Mouse (Mus musculus) urinary bladder, postnatal 14 days (tissue): ENCODE measurements at regions not wholly inside any gene's neighbourhood (a gene's known extent, or its start where the extent isn't known, plus 50 kb on each side); places are given as distances from the start of the nearest gene placed in this dataset.

Source experiments
- DNase-seq: peaks from one replicate; pipeline ENCODE4 v3.0.0; 2021; ENCODE audit warnings: low spot score

DNA sequence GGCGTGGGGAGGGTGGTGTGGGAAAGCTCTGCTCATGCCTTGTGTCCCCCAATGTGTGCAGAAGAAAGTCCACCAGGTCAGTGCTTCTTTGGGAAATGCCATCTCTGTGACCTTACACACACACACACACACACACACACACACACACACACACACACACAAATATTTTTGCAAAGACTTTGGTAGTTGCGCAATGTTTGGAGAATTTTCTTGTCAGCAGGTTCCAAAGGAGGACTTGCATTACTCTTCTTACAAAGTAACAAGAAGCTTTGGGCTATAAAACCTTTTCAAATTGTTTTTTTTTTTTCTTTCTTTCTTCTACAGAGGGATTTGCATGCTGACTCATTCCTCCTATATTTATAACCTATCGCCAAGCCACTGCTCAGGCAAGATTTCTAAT, 59.1 kb upstream of the Npvf start:
- no peak for DNase-seq

GRCm38 (mm10) chr6:50718631-50719030, 64.4 kb upstream of the Npvf start:
- DNase-seq, result no peak

DNA sequence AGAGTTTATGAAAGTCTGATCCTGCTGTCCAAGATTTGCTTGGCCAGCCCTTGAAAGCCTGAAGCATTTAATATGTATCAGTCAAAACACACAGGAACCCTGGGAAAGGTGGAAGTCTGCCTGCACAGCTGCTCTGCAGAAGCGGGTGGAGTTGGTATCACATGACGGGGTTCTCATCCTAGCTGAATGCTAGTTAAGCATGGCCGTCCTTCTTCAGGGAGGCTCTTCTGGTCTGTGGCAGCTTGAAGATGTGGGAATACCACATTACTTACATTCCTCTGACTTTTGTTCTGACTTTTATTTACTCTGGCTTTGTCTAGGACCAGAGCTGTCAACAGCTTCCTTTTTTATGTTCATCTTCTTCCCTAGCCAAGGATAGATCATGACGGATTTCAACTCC, 66.1 kb upstream of the Npvf start:
- DNase-seq, result no peak

DNA sequence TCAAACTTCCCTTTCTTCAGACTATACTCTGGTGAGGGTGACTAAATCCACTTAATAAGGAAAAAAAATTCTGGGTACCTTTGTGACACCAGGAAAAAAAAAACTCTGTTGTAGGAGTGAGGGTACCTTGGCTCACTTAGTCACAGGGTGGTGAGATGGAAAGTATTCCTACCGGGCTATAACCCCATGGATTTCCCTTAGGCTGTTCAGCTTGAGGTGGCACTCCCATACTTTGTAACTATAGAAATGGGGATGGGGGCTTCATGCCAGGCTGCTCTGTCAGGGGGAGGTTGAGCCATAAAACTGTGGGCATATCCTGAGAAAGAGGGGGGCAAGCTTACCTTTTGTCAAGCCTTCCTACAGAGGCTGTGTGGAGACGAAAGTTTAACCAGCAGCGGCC, 71.4 kb upstream of the Npvf start:
- DNase-seq, result no peak

- DNase-seq, result no peak
Measured at GRCm38 (mm10) chr6:50726166-50726591, 71.9 kb upstream of the Npvf start.

GRCm38 (mm10) chr6:50730744-50731718, 76.8 kb upstream of the Npvf start:
- no peak for DNase-seq

DNA sequence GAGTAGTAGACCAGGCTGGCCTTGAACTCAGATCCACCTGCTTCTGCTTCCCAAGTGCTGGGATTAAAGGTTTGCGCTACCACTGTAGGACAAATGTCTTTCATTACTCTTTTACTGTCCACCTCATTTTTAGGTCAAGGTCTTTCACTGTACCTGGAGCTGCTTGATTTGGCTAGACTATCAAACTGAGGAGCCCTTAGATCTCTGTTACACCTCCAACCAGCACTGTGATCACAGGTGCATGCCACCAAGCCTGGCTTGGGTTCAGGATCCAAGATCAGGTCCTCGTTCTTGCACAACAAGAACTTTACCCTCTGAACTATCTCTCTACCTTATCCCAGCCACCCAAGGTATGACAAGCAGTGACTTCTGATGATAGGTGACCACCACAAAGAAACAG, 80.5 kb upstream of the Npvf start:
- no peak for DNase-seq

DNA sequence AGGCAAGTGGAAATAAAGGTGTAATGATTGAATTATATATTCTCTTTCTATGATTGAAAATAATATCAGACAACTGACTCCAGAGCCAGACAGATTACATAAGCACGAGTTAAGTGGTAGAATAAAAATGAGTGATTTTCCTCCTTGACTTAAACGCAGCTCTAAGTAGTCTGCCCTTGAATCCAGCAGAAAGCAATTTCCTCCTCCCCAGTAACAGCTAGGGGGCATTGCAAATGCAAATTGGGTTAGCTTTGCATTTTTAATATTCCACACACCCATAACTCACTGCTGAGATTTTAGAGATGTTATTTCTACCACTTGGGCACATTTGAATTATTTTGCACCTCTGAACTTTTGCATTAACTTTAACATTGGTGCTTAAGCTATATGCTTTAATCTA, 81.6 kb upstream of the Npvf start:
- DNase-seq, result no peak

GRCm38 (mm10) chr6:50742009-50742408, 87.8 kb upstream of the Npvf start:
- DNase-seq, result no peak

- DNase-seq, result no peak
Measured at GRCm38 (mm10) chr6:50744462-50745166, 90.4 kb upstream of the Npvf start.

DNA sequence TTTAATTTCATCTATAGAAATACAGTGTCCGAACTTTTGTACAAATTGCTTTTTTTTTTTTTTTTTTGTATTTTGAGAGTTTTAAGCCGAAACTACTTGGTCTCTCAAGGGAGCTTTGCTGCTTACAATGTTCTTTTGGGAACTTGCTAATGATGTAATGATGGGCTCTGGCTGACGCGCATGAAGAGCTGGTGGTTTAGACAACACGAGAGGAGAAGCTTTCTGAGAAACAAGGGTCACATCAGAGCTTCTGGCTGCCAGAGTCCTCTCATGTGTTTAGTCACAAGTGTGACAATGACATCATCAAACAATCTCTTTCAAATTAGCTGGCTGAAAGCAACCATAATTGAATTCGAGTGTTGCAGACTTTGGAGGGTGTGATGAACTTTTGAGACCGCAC, 98.9 kb upstream of the Npvf start:
- no peak for DNase-seq

- no peak for DNase-seq
Measured at GRCm38 (mm10) chr6:50754786-50755185, 100.5 kb upstream of the Npvf start.

DNA sequence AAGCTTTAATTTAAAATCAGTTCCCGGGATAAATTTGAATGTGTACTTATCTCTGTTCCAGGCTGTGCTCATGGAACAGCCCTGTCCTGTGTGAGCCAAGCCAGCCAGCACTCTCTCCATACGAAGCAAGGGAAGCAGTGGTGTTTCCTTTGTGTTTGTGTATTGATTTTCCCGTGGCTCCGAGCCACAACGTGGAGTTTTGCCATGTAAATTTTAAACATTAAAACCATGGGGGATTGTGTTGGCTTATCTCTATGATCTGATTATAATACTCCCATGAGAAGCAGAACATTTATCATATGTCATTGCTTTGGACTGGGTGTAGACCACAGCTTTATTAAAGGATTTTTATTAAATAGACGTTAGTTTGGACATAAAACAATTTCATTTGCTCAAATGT, 106.1 kb upstream of the Npvf start:
- DNase-seq, result no peak

GRCm38 (mm10) chr6:50763121-50763520, 108.9 kb upstream of the Npvf start:
- DNase-seq, result peak; percentile 22

GRCm38 (mm10) chr6:50766442-50766915, 112.2 kb upstream of the Npvf start:
- DNase-seq, result no peak

DNA sequence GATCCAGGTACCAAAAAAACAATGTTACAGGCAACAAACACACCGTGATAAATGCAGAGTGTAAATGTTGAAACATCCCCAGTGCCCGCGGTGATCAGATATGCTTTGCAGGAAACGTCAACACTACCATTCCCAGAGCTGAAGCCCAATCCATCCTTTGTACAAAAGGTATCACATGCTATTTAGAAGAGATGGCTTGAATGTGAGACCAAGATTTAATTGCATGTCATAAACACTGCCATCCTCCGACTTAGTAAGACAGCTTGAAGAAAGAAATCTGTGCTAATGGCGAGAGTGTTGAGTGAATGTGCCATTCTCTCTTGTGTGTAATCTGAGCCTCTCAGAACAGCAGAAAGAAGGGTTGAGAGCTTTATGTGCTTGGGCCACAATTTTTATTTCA, 112.9 kb upstream of the Npvf start:
- no peak for DNase-seq

DNA sequence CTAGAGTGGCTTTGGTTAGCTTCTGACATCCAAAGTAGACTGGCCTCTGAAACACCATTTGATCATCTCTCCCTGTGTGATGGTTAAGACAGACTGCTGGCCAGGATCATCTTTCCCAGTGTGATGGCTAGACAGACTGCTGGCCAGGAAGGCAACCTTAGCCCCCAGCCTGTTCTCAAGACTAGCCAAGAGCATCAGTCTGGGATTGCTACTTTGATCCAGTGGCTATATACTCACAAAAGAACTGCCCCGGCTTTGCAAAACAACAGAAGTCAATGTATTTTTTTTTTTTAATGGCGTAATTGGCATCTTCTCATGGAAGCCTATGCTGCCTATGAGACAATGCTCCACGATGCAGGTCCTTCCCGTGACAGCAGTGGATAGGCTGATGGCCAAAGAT, 113.6 kb upstream of the Npvf start:
- DNase-seq, result no peak

- no peak for DNase-seq
Measured at GRCm38 (mm10) chr6:50769101-50769500, 114.9 kb upstream of the Npvf start.

DNA sequence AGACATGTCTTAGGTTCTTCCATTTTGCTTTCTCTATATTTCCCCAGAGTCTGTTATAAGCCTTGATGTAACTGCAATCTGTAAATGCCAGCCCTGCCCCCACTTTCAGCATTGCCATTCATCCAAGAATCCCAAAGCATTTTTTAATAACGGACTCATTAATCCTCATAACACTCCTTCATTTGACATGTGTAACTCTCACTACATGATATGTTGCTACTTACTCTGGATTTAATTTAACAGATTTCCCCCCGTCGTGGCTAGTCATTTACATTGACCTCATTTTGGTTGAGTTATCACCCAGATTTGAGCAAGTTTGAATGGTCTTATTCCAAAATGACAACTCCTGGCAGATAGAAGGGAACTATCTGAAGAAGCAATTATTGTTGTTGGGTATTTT, 116.2 kb upstream of the Npvf start:
- DNase-seq, result no peak

DNA sequence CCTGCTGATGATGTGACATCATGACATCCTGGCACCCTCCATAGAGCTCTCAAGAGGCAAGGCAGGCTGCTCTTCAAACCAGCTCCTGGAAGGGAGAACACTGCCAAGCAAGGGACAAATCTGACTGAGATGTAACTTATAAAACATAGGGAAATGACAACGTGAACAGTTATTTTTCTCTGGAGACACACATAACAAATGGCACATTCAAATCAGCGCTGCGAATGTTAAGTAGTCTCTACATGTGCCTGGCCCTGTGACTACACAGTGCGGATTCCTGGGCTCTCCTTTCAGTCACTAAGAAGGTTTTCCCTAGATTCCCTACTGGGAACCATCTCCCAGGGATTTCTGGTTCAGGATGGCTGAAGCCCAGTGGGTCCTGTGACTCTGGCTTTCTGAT, 121.4 kb upstream of the Npvf start:
- DNase-seq, result no peak

- DNase-seq, result no peak
Measured at GRCm38 (mm10) chr6:50776236-50776832, 122.1 kb upstream of the Npvf start.

- no peak for DNase-seq
Measured at GRCm38 (mm10) chr6:50776931-50777495, 122.8 kb upstream of the Npvf start.
